Mouse (Mus musculus) layer of hippocampus, adult 6 months (tissue): Measurements from ENCODE around the gene Rgs5. TPM values are rescaled to one million over a fixed set of nuclear protein-coding genes. Genes with fewer than 3 reads are reported as not detected.

Experiments
- long read RNA-seq, 2 experiments: library from polyadenylated mRNA; unstranded; transcript quantifications; one replicate each; pipeline ENCODE4 v2.0.0; 2019 to 2020
- polyA plus RNA-seq: library from polyadenylated mRNA; unstranded; fragments of <200 nt; fragmentation: Nextera tagmentation; gene quantifications from 2 replicates; pipeline ENCODE4 v1.2.3, GENCODE M21; 2021

The Rgs5 gene
- 17.4 and 19.6 TPM in 2 replicates for polyA plus RNA-seq
- long read RNA-seq, experiment 1, full-length matches to known transcripts, result 33 of 47 reads
- long read RNA-seq, experiment 1, partial matches to known transcripts, result 6 of 47 reads
- long read RNA-seq, experiment 1, other reads (novel, unspliced or antisense), result 8 of 47 reads
- long read RNA-seq, experiment 2, full-length matches to known transcripts, result 322 of 348 reads
- long read RNA-seq, experiment 2, partial matches to known transcripts, result 3 of 348 reads
- long read RNA-seq, experiment 2, other reads (novel, unspliced or antisense), result 23 of 348 reads

GRCm38 (mm10) chr1:169655256-169655655, at the start of gene Rgs5:
Rgs5 (plus strand) TSS chr1:169655501.

Other genes starting within 250 kb of the Rgs5 start
- gene Nuf2, start 124.0 kb upstream of the Rgs5 start, polyA plus RNA-seq, result 0.89 and 1.3 TPM in 2 replicates
- gene Rgs4, start 92.1 kb downstream of the Rgs5 start, polyA plus RNA-seq, result 31.4 and 33.9 TPM in 2 replicates